Mouse (Mus musculus) ES-E14 (cell line): Measurements from ENCODE around the gene Evi5. TPM values are rescaled to one million over a fixed set of nuclear protein-coding genes. Genes with fewer than 3 reads are reported as not detected.

Source experiments
- DNase-seq: peaks from one replicate; pipeline ENCODE4 v3.0.0-alpha.2; 2013; ENCODE audit warnings: low read depth, low spot score
- H3K27ac ChIP-seq: 2 replicates; pipeline ENCODE4 v1.5.1; 2012; ENCODE audit warnings: low read depth, mild to moderate bottlenecking, low read length, moderate library complexity, mixed read lengths; ENCODE audit not compliant: poor library complexity, insufficient read depth, severe bottlenecking
- H3K36me3 ChIP-seq: 2 replicates; pipeline ENCODE4 v1.6.1; 2012; ENCODE audit warnings: mild to moderate bottlenecking, low read length, moderate library complexity, mixed read lengths; ENCODE audit not compliant: control insufficient read depth, poor library complexity, insufficient read depth, severe bottlenecking
- H3K4me1 ChIP-seq, 2 experiments: fragments of 150-350 bp in 1 of 2; sonication (generic) in 1 of 2; 2 replicates each; pipeline ENCODE4 v1.6.1; 2012; ENCODE audit warnings: low read length in 2 of 2, mild to moderate bottlenecking in 1 of 2, mixed read lengths in 1 of 2; ENCODE audit not compliant: control insufficient read depth in 2 of 2, insufficient read depth in 2 of 2, poor library complexity in 1 of 2
- H3K4me3 ChIP-seq, 2 experiments: fragments of 150-350 bp in 1 of 2; sonication (generic) in 1 of 2; 2 replicates each; pipeline ENCODE4 v1.5.1; 2012; ENCODE audit warnings: low read length in 2 of 2, low read depth in 1 of 2, mild to moderate bottlenecking in 1 of 2, mixed read lengths in 1 of 2; ENCODE audit not compliant: insufficient read depth in 1 of 2, poor library complexity in 1 of 2, severe bottlenecking in 1 of 2
- H3K9ac ChIP-seq: 2 replicates; pipeline ENCODE4 v1.6.1; 2012; ENCODE audit warnings: low read depth, mild to moderate bottlenecking, low read length, mixed read lengths; ENCODE audit not compliant: poor library complexity, insufficient read depth, severe bottlenecking
- H3K9me3 ChIP-seq: fragments of 150-350 bp; sonication (generic); 2 replicates; pipeline ENCODE4 v1.6.1; 2012; ENCODE audit warnings: low read depth, mild to moderate bottlenecking, low read length; ENCODE audit not compliant: control insufficient read depth, insufficient read depth
- CHD2 ChIP-seq: IDR thresholded peaks from 2 replicates; pipeline ENCODE4 v1.6.1; 2014; ENCODE audit warnings: mild to moderate bottlenecking, low read depth, low read length, inconsistent platforms
- HCFC1 ChIP-seq: IDR thresholded peaks from 2 replicates; pipeline ENCODE4 v1.6.1; 2012; ENCODE audit warnings: low read length, inconsistent platforms, borderline replicate concordance; ENCODE audit not compliant: insufficient read depth
- MAFK ChIP-seq: IDR thresholded peaks from 2 replicates; pipeline ENCODE4 v1.6.1; 2014; ENCODE audit warnings: mild to moderate bottlenecking, low read depth, low read length, inconsistent platforms; ENCODE audit not compliant: insufficient read depth
- ZC3H11A ChIP-seq: IDR thresholded peaks from 2 replicates; pipeline ENCODE4 v1.6.1; 2012; ENCODE audit warnings: low read depth, mild to moderate bottlenecking, inconsistent platforms, low read length, borderline replicate concordance
- ZNF384 ChIP-seq: IDR thresholded peaks from 2 replicates; pipeline ENCODE4 v1.6.1; 2012; ENCODE audit warnings: low read depth, low read length, inconsistent platforms
- in situ Hi-C, 2 experiments: fragments of 600-800 bp; cut with MboI; formaldehyde crosslinking; loops; one replicate each; pipeline ENCODE4 v1.15.1; 2025; ENCODE audit warnings: low sequenced_read_pairs in 2 of 2, inconsistent platforms in 1 of 2; ENCODE audit not compliant: unreplicated experiment in 2 of 2
- total RNA-seq: library from RNA; depleted of rRNA; stranded (reverse); fragments of 300-350 nt; gene quantifications from 2 replicates; pipeline ENCODE4 v1.2.3, GENCODE M21; 2012

The Evi5 gene
- total RNA-seq, 1 experiment, result 35.8 TPM

DNA sequence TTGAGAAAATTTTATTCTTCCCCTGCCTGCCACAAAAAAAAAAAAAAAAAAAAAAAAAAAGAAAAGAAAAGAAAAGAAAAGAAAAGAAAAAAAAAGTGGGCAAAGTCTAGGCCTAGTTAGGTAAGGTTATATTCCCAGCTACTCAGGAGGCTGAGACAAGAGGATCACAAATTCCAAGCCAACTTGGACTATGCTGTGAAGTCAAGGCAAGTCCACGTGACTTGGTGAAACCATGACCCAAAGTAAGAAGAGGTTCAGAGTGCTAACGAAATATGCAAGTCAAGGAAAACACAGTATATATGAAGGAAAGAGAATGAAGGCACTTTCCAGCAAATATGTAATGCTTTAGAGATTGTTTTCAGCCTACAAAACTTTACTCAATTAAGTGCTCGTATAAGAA lies 82.4 kb downstream of the Evi5 start:
- no peak overlapping the region for H3K9ac ChIP-seq
- DNase-seq, result no peak
- H3K4me3 ChIP-seq, result no peak overlapping the region
- no peak overlapping the region for H3K27ac ChIP-seq
- H3K4me1 ChIP-seq, result no peaks in the 10 kb centered on the region
- in situ Hi-C loops, result no loop called here
- H3K36me3 ChIP-seq, result peaks cover 5% of the 10 kb centered on the region; the same call in 1 of the 2 replicates
- no peaks in the 10 kb centered on the region for H3K9me3 ChIP-seq
- no peak for TF ChIP-seq ZNF384
- no peak for TF ChIP-seq MAFK
- TF ChIP-seq CHD2, result no peak
- TF ChIP-seq HCFC1, result no peak
- no peak for TF ChIP-seq ZC3H11A

- DNase-seq, result no peak
- Histone ChIP-seq H3K27ac (no peak overlapping the region), H3K9ac (no peak overlapping the region), H3K4me3 (no peak overlapping the region), H3K36me3 (peaks cover 5% of the 10 kb centered on the region; the same call in 1 of the 2 replicates), H3K4me1 (no peaks in the 10 kb centered on the region), H3K9me3 (no peaks in the 10 kb centered on the region)
- no peak for TF ChIP-seq ZNF384
- TF ChIP-seq CHD2, result no peak
- no peak for TF ChIP-seq HCFC1
- no peak for TF ChIP-seq ZC3H11A
- in situ Hi-C loops, result no loop called here
These were observed 82.9 kb downstream of the Evi5 start for GRCm38 (mm10) chr5:107791966-107792365.

DNA sequence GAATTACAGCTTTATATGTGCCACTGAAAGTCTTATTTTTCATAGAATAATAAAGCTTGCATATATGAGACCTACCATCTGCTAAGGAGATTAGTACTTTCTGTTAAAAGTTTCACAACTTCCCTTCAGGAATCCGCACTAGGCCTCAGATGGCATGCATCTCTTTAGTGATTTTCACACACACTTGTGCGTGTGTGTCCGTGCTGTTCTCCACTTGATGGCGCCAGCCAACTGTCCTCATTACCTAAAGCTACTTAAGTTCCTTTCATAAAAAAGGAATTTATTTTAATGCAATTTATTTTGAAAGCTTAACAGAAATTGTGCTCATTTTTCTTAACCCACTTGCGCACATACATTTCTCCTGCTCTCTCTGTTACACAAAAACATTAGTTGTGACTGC lies 85.4 kb downstream of the Evi5 start:
- Histone ChIP-seq H3K9ac (no peak overlapping the region), H3K27ac (no peak overlapping the region), H3K36me3 (peaks cover 6% of the 10 kb centered on the region), H3K9me3 (no peaks in the 10 kb centered on the region), H3K4me1 (no peaks in the 10 kb centered on the region), H3K4me3 (no peak overlapping the region)
- TF ChIP-seq MAFK (no peak), CHD2 (no peak), ZC3H11A (no peak), HCFC1 (no peak), ZNF384 (no peak)
- DNase-seq, result no peak
- in situ Hi-C loops, result no loop called here

- no peaks in the 10 kb centered on the region for H3K4me1 ChIP-seq
- in situ Hi-C loops, result no loop called here
These were observed 87.0 kb downstream of the Evi5 start for GRCm38 (mm10) chr5:107787682-107788443.

GRCm38 (mm10) chr5:107782360-107782759 lies 92.5 kb downstream of the Evi5 start:
- in situ Hi-C loops, result no loop called here
- Histone ChIP-seq H3K36me3 (peaks cover 3% of the 10 kb centered on the region; the same call in 1 of the 2 replicates), H3K9me3 (no peaks in the 10 kb centered on the region), H3K4me3 (no peak overlapping the region), H3K9ac (no peak overlapping the region), H3K4me1 (no peaks in the 10 kb centered on the region), H3K27ac (no peak overlapping the region)
- TF ChIP-seq ZC3H11A (no peak), ZNF384 (no peak), HCFC1 (no peak), MAFK (no peak), CHD2 (no peak)
- no peak for DNase-seq

More at GRCm38 (mm10) chr5:107787682-107788443, 87.0 kb downstream of the Evi5 start:
- DNase-seq, result no peak
- Histone ChIP-seq H3K27ac (no peak overlapping the region), H3K4me3 (no peak overlapping the region), H3K9ac (no peak overlapping the region), H3K36me3 (peaks cover 6% of the 10 kb centered on the region), H3K9me3 (no peaks in the 10 kb centered on the region)
- no peak for TF ChIP-seq CHD2
- TF ChIP-seq ZNF384, result no peak
